Mouse (Mus musculus): ENCODE data around the gene Klhl25. TPM values are rescaled to one million over a fixed set of nuclear protein-coding genes. Genes with fewer than 3 reads are reported as not detected.
A peak's percentile ranks its signal among the peaks of the same experiment; 100 is the strongest.

The Klhl25 gene
- 1 to 10 TPM; 8.3 to 8.7 TPM for total RNA-seq (2021)
- long read RNA-seq, experiment 1, transcript Klhl25-202 (3 exons, 3,403 nt): major isoform, 7 of 15 reads
- long read RNA-seq, experiment 1, partial matches to known transcripts: 3 of 15 reads
- long read RNA-seq, experiment 1, other reads (novel, unspliced or antisense): 3 of 15 reads
- long read RNA-seq, experiment 2, transcript Klhl25-202 (3 exons, 3,403 nt): major isoform, 8 of 13 reads
- long read RNA-seq, experiment 2, partial matches to known transcripts: 0 of 13 reads
- long read RNA-seq, experiment 2, other reads (novel, unspliced or antisense): 4 of 13 reads

GRCm38 (mm10) chr7:75848115-75848775, at the start of gene Klhl25:
Klhl25 (plus strand) TSS chr7:75848310.
- peak within 1 kb of the TSS; percentile 99 for H3K4me3 ChIP-seq
- no peak; the same call in 1 of the 2 replicates for TF ChIP-seq CTCF (conservative IDR thresholded peaks at IDR 0.05)
- peak; percentile 96 for DNase-seq (ENCODE audit: low spot score in 2 of 2)
- H3K27ac ChIP-seq: peak within 1 kb of the TSS; percentile 89

DNA sequence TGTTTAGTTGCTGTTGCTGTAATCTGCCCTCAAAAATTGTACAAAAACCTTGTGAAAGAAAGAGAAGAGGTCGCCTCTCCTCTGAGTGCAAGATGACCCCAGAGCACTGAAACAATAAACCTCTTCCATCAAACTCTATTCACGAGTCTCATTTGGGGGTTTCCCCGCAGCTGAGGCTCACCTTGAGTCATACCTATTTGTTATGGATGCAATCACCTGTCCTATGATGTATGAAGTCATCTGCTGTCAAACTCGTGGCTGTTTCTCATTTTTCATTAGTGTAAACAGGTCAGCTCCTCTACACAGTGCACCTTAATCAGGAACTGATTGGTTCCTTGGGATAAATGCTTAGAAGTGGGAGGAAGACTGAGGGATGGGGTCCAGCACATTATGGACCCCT, 47.6 kb upstream of the Klhl25 start:
- no peak for DNase-seq (ENCODE audit: low spot score in 2 of 2)
- Histone ChIP-seq H3K4me3 (no peak overlapping the region), H3K27ac (no peak overlapping the region)
- TF ChIP-seq CTCF (conservative IDR thresholded peaks at IDR 0.05): no peak

- H3K4me3 ChIP-seq: no peak overlapping the region
- no peak overlapping the region for H3K27ac ChIP-seq
- DNase-seq (ENCODE audit: low spot score in 2 of 2): no peak
- TF ChIP-seq CTCF (conservative IDR thresholded peaks at IDR 0.05): no peak
Measured at GRCm38 (mm10) chr7:75801022-75801421, 47.1 kb upstream of the Klhl25 start.

DNA sequence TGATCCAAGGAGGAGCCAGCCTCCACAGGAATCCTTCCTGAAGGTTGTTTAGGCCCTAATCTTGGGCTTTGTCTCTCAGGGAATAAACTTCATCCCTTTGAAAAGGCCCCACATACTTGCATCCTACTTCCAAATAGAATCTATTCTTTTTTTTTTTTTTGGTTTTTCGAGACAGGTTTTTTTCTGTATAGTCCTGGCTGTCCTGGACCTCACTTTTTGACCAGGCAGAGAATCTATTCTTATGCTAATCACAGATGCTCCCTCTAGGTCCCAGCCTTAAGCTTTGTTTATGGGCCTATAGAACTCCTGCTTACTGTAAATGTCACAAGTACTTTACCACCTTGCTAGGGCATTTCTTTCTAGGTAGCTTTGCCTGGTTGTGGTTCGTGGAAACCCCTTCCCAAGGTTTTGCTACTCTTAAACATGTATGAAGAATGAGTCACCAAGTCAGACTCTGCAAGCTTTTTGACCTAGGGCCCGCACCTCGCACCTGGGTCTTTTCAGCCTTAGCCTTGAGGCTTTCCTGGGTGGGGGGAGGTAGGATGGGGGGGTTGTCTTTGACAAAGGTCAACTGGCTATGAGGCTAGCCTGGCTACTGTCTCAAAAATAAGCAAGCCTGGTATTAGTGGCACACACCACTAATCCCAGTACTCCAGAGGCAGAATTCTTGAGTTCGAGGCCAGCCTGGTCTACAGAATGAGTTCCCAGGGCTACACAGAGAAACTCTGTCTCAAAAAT, 46.3 kb upstream of the Klhl25 start:
- Histone ChIP-seq H3K4me3 (no peak overlapping the region), H3K27ac (no peak overlapping the region)
- TF ChIP-seq CTCF (conservative IDR thresholded peaks at IDR 0.05): no peak
- no peak for DNase-seq (ENCODE audit: low spot score in 2 of 2)

GRCm38 (mm10) chr7:75802887-75803286, 45.2 kb upstream of the Klhl25 start:
- H3K4me3 ChIP-seq: no peak overlapping the region
- no peak for DNase-seq (ENCODE audit: low spot score in 2 of 2)
- H3K27ac ChIP-seq: no peak overlapping the region
- TF ChIP-seq CTCF (conservative IDR thresholded peaks at IDR 0.05): no peak

- no peak overlapping the region for H3K4me3 ChIP-seq
- no peak overlapping the region for H3K27ac ChIP-seq
- TF ChIP-seq CTCF (conservative IDR thresholded peaks at IDR 0.05): no peak
- DNase-seq (ENCODE audit: low spot score in 2 of 2): no peak
Measured at GRCm38 (mm10) chr7:75806161-75806560, 41.9 kb upstream of the Klhl25 start.

DNA sequence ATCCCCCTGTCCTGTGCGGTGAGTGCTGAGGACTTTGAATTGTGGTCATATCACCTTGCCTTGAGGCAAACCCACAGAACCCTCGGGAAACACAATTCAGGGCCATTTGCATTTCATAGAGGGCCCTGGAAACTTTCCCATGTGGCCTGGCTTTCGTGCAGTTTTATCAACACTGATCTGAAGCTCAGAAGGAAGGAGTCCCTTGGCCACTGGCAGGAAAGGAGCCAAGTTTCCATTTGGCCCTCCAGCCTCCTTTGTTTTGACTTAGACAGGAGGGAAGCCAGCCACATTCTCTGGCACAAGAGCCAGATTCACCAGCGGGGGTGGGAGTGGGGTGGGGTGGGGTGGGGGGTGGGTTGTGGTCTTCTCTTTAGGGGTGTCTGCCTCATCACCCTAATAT, 41.4 kb upstream of the Klhl25 start:
- Histone ChIP-seq H3K27ac (no peak overlapping the region), H3K4me3 (no peak overlapping the region)
- no peak for DNase-seq (ENCODE audit: low spot score in 2 of 2)
- no peak for TF ChIP-seq CTCF (conservative IDR thresholded peaks at IDR 0.05)

- peak in 1 of 2 experiments; percentile 25 for DNase-seq (ENCODE audit: low spot score in 2 of 2)
- TF ChIP-seq CTCF (conservative IDR thresholded peaks at IDR 0.05): peak; percentile 71
- Histone ChIP-seq H3K4me3 (no peak overlapping the region), H3K27ac (no peak overlapping the region)
Measured at GRCm38 (mm10) chr7:75807460-75808304, 40.4 kb upstream of the Klhl25 start.

GRCm38 (mm10) chr7:75820687-75821086, 27.4 kb upstream of the Klhl25 start:
- Histone ChIP-seq H3K4me3 (no peak overlapping the region), H3K27ac (no peak overlapping the region)
- TF ChIP-seq CTCF (conservative IDR thresholded peaks at IDR 0.05): no peak
- DNase-seq (ENCODE audit: low spot score in 2 of 2): no peak

DNA sequence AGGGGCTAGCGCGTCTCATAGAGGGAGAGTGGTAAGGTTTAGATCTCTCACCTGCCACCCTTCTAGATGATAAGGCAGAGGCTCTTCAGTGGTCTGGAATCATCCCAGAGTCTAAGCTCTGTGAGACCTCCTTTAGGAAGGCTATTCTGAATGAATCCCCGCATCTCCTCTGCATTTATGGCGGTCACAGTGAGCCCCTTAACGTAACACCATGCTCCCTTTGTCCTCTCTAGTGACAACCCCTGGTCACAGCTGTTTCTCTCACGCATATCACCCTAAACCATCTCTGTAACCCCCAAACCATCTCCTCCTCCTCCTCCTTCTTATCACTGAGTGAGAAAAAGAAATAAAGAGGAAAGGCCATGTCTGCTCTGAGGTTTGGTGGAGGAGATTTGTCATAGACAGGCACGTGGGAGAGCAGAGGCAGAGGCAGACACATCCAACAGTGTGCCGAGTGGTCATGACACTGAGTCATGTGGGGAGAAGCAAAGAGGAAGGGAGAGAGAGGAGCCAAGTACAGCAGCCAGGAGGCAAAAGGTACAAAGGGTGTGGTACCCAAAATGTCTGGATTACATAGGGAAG, 25.9 kb upstream of the Klhl25 start:
- no peak for DNase-seq (ENCODE audit: low spot score in 2 of 2)
- Histone ChIP-seq H3K4me3 (no peak overlapping the region), H3K27ac (no peak overlapping the region)
- no peak for TF ChIP-seq CTCF (conservative IDR thresholded peaks at IDR 0.05)

DNA sequence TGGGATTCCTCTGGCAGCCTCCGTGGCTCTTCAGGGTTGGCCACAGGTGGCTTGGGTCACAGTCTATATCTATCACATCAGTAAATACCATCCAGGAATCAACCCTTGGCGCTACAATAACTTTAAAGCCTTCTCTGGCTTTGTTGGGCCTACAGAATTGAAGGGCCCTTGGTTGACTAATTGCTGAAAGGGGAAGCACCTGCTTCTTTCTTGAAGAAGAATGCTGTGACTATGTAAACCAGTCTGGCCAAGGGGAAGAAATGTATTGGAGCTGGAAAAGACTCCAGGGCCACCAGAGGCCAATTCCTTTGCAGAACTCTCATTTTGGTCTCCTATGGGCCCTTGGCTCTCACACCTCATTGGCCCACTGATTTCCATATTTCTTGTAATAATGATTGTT, 25.0 kb upstream of the Klhl25 start:
- Histone ChIP-seq H3K4me3 (no peak overlapping the region), H3K27ac (no peak overlapping the region)
- TF ChIP-seq CTCF (conservative IDR thresholded peaks at IDR 0.05): no peak
- no peak for DNase-seq (ENCODE audit: low spot score in 2 of 2)

DNA sequence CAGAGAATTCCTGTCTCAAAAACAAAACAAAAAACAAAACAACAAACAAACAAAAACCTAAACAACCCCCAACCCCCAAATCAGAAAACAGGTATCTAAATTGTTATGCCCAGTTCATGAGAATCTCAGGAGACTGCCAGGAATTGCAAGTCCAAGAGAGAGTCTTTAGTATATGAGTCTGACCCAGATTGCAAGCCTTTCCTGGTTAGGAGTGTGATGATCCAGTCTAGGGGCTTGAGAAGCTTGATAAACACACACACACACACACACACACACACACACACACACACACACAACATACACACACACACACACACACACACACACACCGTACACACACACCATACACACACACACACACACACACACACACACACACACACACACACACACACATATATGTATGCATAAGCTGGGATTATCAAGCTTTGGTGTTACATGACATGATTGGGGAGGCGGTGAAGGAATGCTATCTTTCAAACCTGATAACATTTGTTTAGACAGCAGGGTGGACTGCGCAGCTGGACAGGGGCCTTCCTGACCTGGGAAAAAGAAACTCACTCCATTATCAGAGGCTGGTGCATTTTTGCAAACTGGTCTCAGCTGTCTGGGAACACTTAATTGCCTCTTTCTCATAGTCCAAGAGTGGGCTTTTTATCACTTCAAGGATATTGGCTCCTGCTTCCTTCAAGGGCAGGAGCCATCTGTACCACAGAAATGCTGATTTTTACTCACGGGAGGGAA, 21.6 kb upstream of the Klhl25 start:
- no peak for DNase-seq (ENCODE audit: low spot score in 2 of 2)
- no peak overlapping the region for H3K4me3 ChIP-seq
- TF ChIP-seq CTCF (conservative IDR thresholded peaks at IDR 0.05): no peak
- no peak overlapping the region for H3K27ac ChIP-seq
